Mouse (Mus musculus): Measurements from ENCODE around the gene St8sia2. TPM values are rescaled to one million over a fixed set of nuclear protein-coding genes. Genes with fewer than 3 reads are reported as not detected.
"Not testable (repeated sequence)": the region's sequence is repeated elsewhere in the genome, so short reads cannot be mapped to it uniquely, and the experiment has no call there.

The St8sia2 gene
- polyA plus RNA-seq, 1 experiment from 2014 or later: 56.4 TPM

DNA sequence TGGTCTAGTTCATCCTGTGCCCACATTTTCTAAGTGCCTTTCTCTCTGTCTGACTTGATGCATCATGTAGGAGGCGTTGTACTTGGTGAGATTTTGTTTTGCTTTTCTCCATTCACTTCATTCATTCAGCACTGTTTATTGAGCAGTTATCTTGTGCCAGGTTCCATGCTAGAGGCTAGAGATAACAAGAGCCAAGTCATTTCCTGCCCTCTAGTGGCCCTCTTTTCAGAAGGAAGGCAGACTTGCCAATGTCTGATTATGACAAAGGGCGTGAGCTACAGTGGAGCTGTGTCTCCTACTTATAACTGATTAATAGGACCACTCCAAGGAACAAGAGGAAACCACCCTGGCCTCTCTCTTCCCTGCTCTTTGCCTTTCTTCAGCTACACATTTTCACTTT is 3.1 kb upstream of the St8sia2 start:
- Histone ChIP-seq H3K4me2 (replicated peaks) (no peak overlapping the region), H3K9me3 (no peaks in the 10 kb centered on the region), H3K36me3 (no peaks in the 10 kb centered on the region), H3K4me1 (peaks cover 16% of the 10 kb centered on the region), H3K4me3 (no peak overlapping the region), H3K27ac (no peak overlapping the region), H3K9ac (no peak overlapping the region), H3K27me3 (replicated peaks) (0 out of 2 replicates have a peak, but pooled peaks cover 5% of the 10 kb centered on the region)
- 87% methylated on average over 2 of the region's 2 CpGs for WGBS
- ATAC-seq (ENCODE audit: low FRiP score, low read depth): no peak

DNA sequence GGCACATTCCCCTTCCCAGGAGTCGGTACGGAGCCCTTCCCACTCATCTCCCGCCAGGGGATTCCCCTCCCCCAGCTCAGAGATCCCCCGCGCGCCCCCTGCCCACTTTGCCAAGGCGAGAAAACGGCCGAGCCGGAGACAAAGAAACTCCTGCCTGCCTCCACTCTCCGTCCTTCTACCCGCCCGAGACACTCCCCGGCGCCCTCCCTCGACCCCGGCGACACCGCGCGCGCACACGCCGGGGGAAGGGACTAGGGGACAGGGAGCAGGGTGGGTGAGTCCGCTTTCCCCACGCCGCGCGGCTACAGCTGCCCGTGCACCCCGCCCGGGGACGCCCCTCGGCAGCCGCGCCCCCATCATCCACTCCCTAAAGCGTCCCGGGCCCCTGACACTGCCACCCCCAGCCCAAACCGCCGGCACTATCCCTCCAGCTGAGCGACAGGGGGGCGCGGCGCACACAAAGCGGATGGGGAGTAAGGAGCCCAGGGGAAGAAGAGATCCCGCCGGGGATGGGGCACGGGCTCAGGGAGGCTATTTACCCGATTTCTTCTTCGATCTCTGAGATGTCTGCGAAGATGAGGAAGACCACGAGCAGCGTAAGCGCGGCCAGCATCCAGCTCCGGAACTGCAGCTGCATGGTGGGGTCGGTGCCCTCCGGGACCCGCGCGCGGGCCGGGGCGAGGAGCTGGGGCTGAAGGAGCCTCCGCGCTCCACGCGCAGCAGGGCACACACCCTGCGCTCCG is 461 bp downstream of the St8sia2 start:
- H3K4me1 ChIP-seq: peaks cover 50% of the 10 kb centered on the region
- under 1% methylated on average over 69 of the region's 70 CpGs for WGBS
- peak overlapping the region; percentile 92 for H3K4me3 ChIP-seq
- peak overlapping the region; percentile 65 for H3K4me2 ChIP-seq (replicated peaks)
- H3K27me3 ChIP-seq (replicated peaks): 0 out of 2 replicates have a peak, but pooled peaks cover 5% of the 10 kb centered on the region
- peak overlapping the region; percentile 91 for H3K27ac ChIP-seq
- ATAC-seq (ENCODE audit: low FRiP score, low read depth): peak; percentile 54
- no peaks in the 10 kb centered on the region for H3K9me3 ChIP-seq
- no peaks in the 10 kb centered on the region for H3K36me3 ChIP-seq
- peak overlapping the region; percentile 98 for H3K9ac ChIP-seq

DNA sequence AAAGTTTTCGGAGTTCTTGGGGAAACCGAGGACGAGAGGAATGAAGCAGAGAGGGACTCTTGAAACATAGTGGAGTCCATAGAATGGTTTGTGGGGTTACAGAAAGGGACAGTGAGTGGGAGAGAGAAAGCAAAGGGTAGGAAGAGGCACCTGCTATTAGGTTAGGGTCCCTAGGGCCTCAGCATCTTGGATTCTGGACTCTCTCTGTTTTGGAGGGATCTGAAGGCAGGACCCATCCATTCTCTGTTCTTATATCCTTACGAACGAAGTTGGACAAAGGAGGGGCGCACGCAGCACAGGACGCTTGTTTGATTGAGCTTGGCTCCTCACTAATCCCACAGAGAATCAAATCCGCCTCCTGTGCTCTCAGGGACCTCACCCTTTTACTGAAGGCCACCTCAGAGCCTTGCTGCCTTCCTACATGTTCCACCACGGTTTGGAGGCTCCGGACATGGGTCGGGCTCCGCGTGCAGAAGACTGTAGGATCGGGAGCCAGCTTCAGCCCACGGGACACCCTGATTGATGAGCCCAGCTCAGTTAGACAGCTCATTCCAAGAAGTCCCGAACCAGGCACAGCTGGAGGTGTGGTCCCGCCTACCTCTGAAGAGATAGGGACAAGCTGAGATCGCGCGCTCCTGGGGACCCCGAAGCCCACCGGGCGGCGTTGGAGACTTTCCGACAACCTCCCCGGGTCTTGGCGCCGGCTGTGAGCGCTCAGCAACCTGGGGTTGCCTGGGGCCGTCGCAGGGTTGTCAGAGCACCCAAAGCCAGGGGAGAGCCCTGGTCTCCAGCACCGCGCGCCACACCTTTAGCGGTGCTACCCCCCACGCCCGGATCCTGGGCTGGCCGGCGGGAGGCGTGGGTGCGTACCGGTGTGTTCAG is 1.3 kb downstream of the St8sia2 start:
- Histone ChIP-seq H3K36me3 (no peaks in the 10 kb centered on the region), H3K27me3 (replicated peaks) (0 out of 2 replicates have a peak, but pooled peaks cover 5% of the 10 kb centered on the region), H3K4me2 (replicated peaks) (peak overlapping the region; percentile 65), H3K9me3 (no peaks in the 10 kb centered on the region), H3K9ac (peak overlapping the region; percentile 98), H3K4me3 (peak overlapping the region; percentile 92), H3K27ac (peak overlapping the region; percentile 91), H3K4me1 (peaks cover 57% of the 10 kb centered on the region)
- peak; percentile 19 for ATAC-seq (ENCODE audit: low FRiP score, low read depth)
- WGBS: 2% methylated on average over 43 of the region's 43 CpGs

DNA sequence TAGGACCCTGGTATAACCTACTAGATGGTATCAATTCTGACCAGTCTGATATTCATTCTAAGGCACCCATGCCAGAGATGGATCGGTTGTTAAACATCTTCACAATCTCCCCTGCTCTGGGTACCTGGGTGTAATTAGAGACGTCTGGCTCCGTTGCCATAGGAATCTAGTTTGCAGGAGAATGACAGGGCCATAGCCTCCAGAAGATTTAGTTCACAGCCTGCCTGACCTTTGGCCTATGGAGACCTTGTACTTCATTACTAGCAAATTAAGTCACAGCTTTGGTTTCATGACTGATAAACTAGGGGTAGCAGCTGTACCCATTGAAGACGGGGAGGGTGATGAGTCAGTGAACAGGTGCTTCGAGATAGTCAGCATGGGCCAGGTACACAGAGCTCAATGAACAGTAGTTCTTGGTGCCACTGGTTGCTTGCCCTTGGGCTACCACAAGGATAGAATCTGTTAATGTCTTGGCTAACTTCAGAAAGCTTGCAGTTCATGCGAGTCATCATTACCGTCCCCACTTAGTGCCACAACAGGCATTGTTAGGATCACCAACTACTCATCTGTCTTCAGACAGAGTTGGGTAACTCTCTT is 4.4 kb downstream of the St8sia2 start:
- no peak for ATAC-seq (ENCODE audit: low FRiP score, low read depth)
- Histone ChIP-seq H3K4me3 (no peak overlapping the region), H3K27me3 (replicated peaks) (no peaks in the 10 kb centered on the region), H3K4me2 (replicated peaks) (peak overlapping the region; percentile 24), H3K9ac (no peak overlapping the region), H3K9me3 (no peaks in the 10 kb centered on the region), H3K27ac (no peak overlapping the region), H3K36me3 (no peaks in the 10 kb centered on the region; the same call in 1 of the 2 replicates), H3K4me1 (peaks cover 75% of the 10 kb centered on the region)
- 51% methylated on average over 7 of the region's 7 CpGs for WGBS

DNA sequence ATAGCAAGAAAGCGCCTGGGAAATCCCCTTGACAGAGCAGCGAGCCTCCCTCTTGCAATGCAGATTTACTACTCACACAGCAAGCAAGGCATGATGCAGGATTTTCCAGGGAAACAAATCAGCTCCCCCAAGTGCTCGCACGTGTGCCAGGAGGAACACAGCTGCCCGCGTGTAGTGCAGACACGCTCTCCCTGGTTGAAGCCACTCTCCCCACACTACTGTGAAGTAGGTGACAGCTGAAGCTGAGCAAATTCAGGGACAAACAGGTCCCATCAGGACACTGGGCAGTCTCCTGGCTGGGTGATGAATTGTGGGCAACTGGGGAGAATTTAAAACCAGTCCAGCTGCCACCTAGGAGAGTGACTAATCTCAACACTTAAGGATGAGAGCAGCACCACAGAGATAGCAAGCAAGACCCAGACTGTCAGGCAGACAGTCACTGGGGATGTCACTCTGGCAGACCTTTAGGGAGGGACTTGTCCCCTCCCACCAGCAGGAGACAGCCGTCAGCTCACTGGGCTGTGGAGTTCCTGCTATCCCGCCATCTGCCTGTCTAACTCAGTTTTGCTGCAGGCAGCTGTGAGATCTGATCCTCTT is 6.6 kb downstream of the St8sia2 start:
- peak; percentile 86 for ATAC-seq (ENCODE audit: low FRiP score, low read depth)
- Histone ChIP-seq H3K9ac (0 out of 2 replicates have a peak overlapping the region, but pooled peaks have one; percentile 42), H3K27ac (peak overlapping the region; percentile 72), H3K36me3 (no peaks in the 10 kb centered on the region; the same call in 1 of the 2 replicates), H3K4me2 (replicated peaks) (peak overlapping the region; percentile 46), H3K27me3 (replicated peaks) (no peaks in the 10 kb centered on the region), H3K9me3 (no peaks in the 10 kb centered on the region), H3K4me3 (no peak overlapping the region), H3K4me1 (peaks cover 70% of the 10 kb centered on the region)
- WGBS: 4% methylated on average over 9 of the region's 9 CpGs

DNA sequence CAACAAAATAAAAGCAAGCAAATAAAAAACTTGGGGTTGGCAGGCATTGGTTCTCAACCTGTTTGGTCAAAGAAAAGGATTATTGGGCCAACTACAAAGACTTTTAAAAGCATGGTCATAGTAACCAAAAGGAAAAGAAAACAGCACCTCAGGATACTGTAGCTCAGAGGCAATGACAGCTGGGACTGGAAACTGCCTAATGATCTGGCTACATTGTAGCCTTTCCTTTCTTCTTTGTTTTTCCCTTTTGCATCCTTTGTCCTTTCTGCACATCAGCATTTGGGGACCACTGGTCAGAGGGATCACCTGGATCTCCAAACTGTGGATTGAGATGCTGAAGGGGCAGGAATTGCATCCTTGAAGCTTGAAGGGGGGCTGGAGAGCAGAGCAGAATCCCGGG is 7.1 kb downstream of the St8sia2 start:
- no peaks in the 10 kb centered on the region for H3K9me3 ChIP-seq
- H3K27me3 ChIP-seq (replicated peaks): no peaks in the 10 kb centered on the region
- peak overlapping the region; percentile 46 for H3K4me2 ChIP-seq (replicated peaks)
- H3K36me3 ChIP-seq: no peaks in the 10 kb centered on the region; the same call in 1 of the 2 replicates
- H3K4me1 ChIP-seq: peaks cover 65% of the 10 kb centered on the region
- no peak for ATAC-seq (ENCODE audit: low FRiP score, low read depth)
- H3K4me3 ChIP-seq: no peak overlapping the region
- peak overlapping the region; percentile 72 for H3K27ac ChIP-seq
- WGBS: 3% methylated on average over 1 of the region's 1 CpGs
- H3K9ac ChIP-seq: 0 out of 2 replicates have a peak overlapping the region, but pooled peaks have one; percentile 42

DNA sequence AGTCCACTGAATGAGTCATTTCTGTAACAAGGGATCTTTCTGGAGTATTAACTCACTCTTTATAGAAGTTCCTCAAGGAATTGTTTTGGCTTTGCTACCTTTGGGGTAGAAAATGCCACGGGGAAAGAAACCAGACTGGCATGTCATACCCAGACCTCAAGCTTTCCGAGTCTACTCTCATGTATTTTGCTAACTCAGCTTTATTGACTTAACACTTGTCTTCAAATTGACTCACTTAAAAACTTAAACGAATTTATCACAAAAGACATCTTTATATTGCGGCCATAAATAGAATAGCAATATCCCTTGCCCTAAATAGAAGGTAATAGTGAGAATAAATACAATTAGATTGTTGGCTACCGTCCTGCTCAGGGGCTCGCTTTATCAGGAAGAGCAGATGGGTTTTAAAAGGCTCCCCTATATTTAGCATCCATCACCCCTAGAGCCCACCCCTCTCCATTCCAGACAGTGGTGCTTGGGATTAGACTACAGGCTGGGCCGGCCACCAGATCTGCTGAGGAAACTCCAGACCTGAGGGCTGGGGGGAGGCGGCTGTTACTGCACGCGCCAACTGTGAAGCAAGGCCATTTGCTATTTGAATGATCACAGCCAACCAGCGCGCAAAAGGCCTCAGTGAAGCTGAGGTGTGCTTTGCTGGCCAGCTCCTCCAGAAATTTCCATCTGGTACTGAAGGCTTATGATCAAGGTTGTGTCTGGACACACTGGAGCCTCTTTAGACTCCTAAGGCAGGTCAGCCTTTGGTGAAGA is 12.6 kb downstream of the St8sia2 start:
- no peak overlapping the region for H3K4me2 ChIP-seq (replicated peaks)
- no peak overlapping the region for H3K27ac ChIP-seq
- H3K36me3 ChIP-seq: peaks cover 9% of the 10 kb centered on the region
- H3K9ac ChIP-seq: no peak overlapping the region
- H3K9me3 ChIP-seq: no peaks in the 10 kb centered on the region
- no peak overlapping the region for H3K4me3 ChIP-seq
- peaks cover 14% of the 10 kb centered on the region for H3K4me1 ChIP-seq
- ATAC-seq (ENCODE audit: low FRiP score, low read depth): no peak
- WGBS: 78% methylated on average over 12 of the region's 12 CpGs
- no peaks in the 10 kb centered on the region for H3K27me3 ChIP-seq (replicated peaks)

DNA sequence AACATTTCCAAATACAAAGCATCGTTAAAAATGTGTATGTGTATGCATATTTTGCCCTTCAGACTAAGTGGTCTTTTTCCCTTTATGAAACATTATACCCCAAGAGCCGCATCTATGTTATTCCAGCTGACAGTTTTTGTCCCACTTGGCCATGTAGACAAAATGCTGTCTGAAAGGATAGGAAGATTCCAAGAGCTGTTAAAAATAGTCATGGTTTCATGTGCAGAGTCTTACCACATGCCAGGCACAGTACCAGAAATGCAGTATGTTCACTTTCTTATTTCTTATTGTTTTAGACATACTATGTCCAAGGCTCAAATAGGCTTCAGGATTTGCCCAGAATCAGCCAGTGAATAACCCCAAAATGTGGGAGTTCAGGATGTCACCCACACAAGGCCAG is 24.1 kb downstream of the St8sia2 start:
- 94% methylated on average over 2 of the region's 2 CpGs for WGBS
- Histone ChIP-seq H3K4me3 (no peak overlapping the region), H3K9ac (no peak overlapping the region), H3K9me3 (no peaks in the 10 kb centered on the region), H3K4me1 (0 out of 2 replicates have a peak, but pooled peaks cover 4% of the 10 kb centered on the region), H3K4me2 (replicated peaks) (no peak overlapping the region), H3K36me3 (peaks cover 15% of the 10 kb centered on the region; the same call in 1 of the 2 replicates), H3K27ac (no peak overlapping the region), H3K27me3 (replicated peaks) (no peaks in the 10 kb centered on the region)
- ATAC-seq (ENCODE audit: low FRiP score, low read depth): no peak

DNA sequence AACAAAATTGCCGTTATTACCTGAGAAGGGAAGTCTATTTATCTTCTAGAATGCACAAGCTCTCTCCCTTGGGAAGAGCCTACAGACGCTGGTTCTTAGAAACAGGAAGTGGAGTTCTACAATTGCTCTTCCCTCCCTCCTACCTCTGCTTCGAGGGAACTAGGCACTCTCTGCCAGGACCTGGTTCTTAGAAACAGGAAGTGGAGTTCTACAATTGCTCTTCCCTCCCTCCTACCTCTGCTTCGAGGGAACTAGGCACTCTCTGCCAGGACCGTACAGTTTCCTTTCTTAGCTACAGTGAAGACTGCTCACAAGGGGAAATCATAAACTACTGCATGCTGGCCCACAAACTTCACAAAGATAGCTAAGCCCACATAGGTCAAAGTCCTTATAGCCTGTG is 41.3 kb downstream of the St8sia2 start:
- not testable (repeated sequence) for H3K27me3 ChIP-seq (replicated peaks); H3K9ac ChIP-seq; H3K4me2 ChIP-seq (replicated peaks); H3K27ac ChIP-seq; H3K4me3 ChIP-seq; H3K9me3 ChIP-seq; ATAC-seq (ENCODE audit: low FRiP score, low read depth); H3K4me1 ChIP-seq
- peaks cover 60% of the 10 kb centered on the region for H3K36me3 ChIP-seq
- WGBS: 82% methylated on average over 5 of the region's 5 CpGs

DNA sequence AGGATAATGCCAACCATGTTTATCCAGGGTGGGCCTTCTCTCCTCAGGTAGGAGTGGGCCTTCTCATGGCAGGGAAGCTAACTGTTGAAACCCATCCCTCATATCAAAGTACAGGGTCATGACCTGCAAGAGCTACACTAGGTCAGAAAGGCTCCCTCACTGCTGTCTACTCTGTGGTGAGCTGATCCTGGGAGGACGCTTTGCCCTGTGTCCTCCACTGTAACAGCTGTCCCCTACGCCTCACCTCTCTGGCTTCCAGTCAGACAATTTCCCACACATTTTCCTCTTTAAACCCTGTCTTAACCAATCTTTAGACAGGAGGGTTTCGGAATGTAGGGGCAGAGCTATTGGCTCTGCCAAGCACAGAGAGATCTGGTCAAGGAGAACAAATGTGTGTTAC is 48.3 kb downstream of the St8sia2 start:
- Histone ChIP-seq H3K9me3 (no peaks in the 10 kb centered on the region), H3K27ac (no peak overlapping the region), H3K27me3 (replicated peaks) (no peaks in the 10 kb centered on the region), H3K4me1 (no peaks in the 10 kb centered on the region), H3K4me3 (no peak overlapping the region), H3K36me3 (peaks cover 79% of the 10 kb centered on the region), H3K4me2 (replicated peaks) (no peak overlapping the region), H3K9ac (no peak overlapping the region)
- WGBS: 90% methylated on average over 3 of the region's 3 CpGs
- no peak for ATAC-seq (ENCODE audit: low FRiP score, low read depth)

DNA sequence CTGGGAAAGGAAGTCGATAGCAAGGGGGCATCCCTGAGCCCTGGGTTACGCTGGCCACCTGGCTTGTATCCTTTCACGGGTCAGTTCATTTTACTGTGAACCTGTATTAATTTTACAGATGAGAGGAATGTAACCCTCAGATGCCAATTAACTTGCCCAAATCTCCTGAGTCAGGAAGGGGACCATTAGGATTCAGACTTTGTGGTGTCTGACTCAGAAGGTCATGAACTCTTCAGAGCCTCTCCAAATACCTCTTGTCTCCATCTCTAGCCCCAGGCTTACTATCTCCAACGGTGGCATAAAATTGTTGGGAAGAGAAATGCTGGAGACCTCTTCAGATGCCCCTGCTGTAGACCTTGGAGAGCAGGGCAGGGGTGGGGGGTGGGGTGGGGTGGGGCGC is 51.1 kb downstream of the St8sia2 start:
- H3K4me1 ChIP-seq: no peaks in the 10 kb centered on the region
- no peaks in the 10 kb centered on the region for H3K9me3 ChIP-seq
- no peak overlapping the region for H3K9ac ChIP-seq
- no peaks in the 10 kb centered on the region for H3K27me3 ChIP-seq (replicated peaks)
- WGBS: 86% methylated on average over 5 of the region's 5 CpGs
- H3K27ac ChIP-seq: no peak overlapping the region
- H3K4me2 ChIP-seq (replicated peaks): no peak overlapping the region
- ATAC-seq (ENCODE audit: low FRiP score, low read depth): no peak
- H3K36me3 ChIP-seq: peaks cover 88% of the 10 kb centered on the region
- H3K4me3 ChIP-seq: no peak overlapping the region
